Mouse (Mus musculus): ENCODE data around the gene Dhrs7c. TPM values are rescaled to one million over a fixed set of nuclear protein-coding genes. Genes with fewer than 3 reads are reported as not detected.

The Dhrs7c gene
- polyA plus RNA-seq (2016; fragmentation: Nextera tagmentation; extraction: Ambion mirVana) = 1.1 and 1.3 TPM in 2 replicates

DNA sequence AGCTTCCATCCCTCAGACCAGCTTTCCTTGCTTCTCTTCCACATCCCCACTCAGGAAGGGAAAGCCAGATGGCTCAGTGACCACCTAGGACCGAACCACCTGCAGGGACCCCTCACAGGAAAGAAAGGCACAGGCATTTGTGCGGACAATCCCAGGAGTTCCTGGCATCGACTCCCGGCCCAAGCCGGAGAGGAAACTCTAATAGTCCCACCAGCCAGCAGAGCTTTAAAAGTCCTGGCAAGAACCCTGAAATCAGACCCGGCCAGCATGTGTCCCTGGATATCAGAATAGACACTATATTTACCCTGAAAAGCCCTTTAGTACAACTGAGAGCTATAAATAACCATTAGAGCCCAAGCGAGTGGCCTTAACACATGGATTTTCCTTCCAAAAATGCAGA lies at the start of gene Dhrs7c:
Gene Dhrs7c, plus strand, starts transcription at position 257 of the 400 bp plus-strand sequence.
- WGBS = 55% methylated on average over 7 of the region's 7 CpGs
- ATAC-seq (ENCODE audit: insufficient number of reproducible peaks, low FRiP score) = no peak
- Histone ChIP-seq H3K4me2 (no peak within 1 kb of the TSS), H3K4me1 (replicated peaks) (peaks cover 23% of the 10 kb centered on the region), H3K9me3 (replicated peaks) (no peaks in the 10 kb centered on the region), H3K9ac (no peak within 1 kb of the TSS; the same call in 1 of the 2 replicates), H3K27ac (ENCODE audit: poor library complexity, severe bottlenecking) (peak within 1 kb of the TSS; percentile 31; the same call in 1 of the 2 replicates), H3K36me3 (no peaks in the 10 kb centered on the region), H3K27me3 (replicated peaks) (no peaks in the 10 kb centered on the region), H3K4me3 (no peak within 1 kb of the TSS)

DNA sequence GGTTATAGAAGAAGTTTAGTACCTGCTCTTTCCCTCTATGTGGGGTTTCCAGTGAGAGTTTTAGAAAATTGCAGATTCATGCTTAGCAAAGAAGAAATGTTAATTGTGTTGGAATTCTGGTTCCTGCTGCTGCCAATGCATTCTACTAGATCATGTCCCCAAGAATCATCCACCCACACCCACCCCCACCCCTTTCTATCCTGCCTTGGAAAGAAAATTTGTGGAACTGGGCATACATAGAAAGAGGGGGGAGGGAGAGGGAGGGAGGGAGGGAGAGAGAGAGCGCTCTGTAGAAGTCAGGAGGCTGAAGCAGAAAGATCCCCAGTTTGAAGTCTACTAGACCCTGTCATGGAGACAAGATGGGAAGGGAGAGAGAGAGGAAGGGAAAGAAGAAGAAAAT lies 41.7 kb upstream of the Dhrs7c start:
- H3K4me2 ChIP-seq = no peak overlapping the region
- H3K27ac ChIP-seq (ENCODE audit: poor library complexity, severe bottlenecking) = no peak overlapping the region
- no peak overlapping the region for H3K4me3 ChIP-seq
- H3K4me1 ChIP-seq (replicated peaks) = no peaks in the 10 kb centered on the region
- no peaks in the 10 kb centered on the region for H3K9me3 ChIP-seq (replicated peaks)
- WGBS = 88% methylated on average over 1 of the region's 1 CpGs
- ATAC-seq (ENCODE audit: insufficient number of reproducible peaks, low FRiP score) = no peak
- no peaks in the 10 kb centered on the region for H3K27me3 ChIP-seq (replicated peaks)
- H3K36me3 ChIP-seq = no peaks in the 10 kb centered on the region
- H3K9ac ChIP-seq = no peak overlapping the region

DNA sequence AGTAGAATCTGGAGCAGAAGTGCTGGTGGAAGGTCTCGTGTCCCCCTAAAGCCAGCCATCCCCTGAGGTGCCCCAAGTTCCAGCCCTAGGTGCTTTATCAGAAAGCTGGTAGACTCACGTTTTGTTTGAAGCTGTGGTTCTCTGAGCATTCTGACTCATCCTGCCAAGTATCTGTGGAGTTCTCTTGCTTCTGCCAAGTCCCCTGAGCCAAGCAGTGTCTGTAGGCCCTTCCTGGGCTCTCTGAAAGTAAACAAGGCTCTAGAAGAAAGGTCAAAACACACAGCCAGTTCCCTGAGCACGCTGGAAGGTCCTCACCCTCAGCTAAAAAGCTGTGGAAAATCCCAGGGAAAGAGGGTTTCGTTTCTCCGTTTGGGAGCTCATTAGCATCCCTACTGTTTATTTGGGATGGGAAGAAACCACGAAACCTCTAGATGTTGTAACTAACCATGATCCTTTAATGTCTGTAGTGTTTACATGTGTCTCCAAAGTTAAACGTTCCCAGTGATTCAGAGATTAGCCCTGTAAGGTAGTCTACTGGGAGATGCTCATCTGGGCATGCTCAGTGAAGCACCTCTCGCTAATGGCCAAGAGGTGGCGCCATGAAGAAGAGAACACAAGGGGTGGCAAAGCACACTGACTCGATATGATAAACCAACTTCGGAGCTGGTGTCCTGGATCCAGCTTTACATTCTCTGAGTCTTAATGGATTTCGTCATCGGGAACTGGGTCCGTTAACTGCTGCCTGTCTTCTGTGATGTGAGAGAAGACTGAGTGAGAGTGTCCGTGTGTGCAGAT lies 40.4 kb upstream of the Dhrs7c start:
- Histone ChIP-seq H3K9me3 (replicated peaks) (no peaks in the 10 kb centered on the region), H3K36me3 (no peaks in the 10 kb centered on the region)
- 63% methylated on average over 15 of the region's 15 CpGs for WGBS

DNA sequence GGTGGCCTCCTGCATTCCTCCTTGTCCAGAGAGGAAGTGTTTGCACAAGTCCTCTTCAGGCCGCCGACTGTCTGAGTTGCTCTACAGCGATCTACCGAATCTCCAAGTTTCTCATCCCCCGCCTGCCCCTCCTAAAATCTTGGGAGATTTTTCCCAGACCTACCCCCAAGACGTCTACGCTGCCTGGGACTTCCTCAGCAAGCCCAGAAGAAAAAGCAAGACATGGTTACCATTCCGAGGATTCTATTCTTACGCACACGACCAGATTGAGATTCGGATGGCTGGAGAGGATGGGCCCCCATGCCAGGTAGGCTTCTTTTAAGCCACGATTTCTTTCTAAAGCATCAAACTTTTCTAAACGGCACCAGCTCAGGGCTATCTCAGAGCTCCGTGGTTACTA lies 26.9 kb upstream of the Dhrs7c start, which contains the start of gene Glp2r:
Gene Glp2r, minus strand, starts transcription at position 101 of the 400 bp plus-strand sequence.
- no peaks in the 10 kb centered on the region for H3K36me3 ChIP-seq
- no peak within 1 kb of the TSS for H3K4me3 ChIP-seq
- H3K27me3 ChIP-seq (replicated peaks) = no peaks in the 10 kb centered on the region
- no peak within 1 kb of the TSS for H3K27ac ChIP-seq (ENCODE audit: poor library complexity, severe bottlenecking)
- no peak for ATAC-seq (ENCODE audit: insufficient number of reproducible peaks, low FRiP score)
- H3K9me3 ChIP-seq (replicated peaks) = no peaks in the 10 kb centered on the region
- 72% methylated on average over 14 of the region's 14 CpGs for WGBS
- H3K9ac ChIP-seq = no peak within 1 kb of the TSS
- H3K4me2 ChIP-seq = no peak within 1 kb of the TSS
- H3K4me1 ChIP-seq (replicated peaks) = no peaks in the 10 kb centered on the region

More for the DNA sequence above, 40.4 kb upstream of the Dhrs7c start:
- ATAC-seq (ENCODE audit: insufficient number of reproducible peaks, low FRiP score) = no peak
- Histone ChIP-seq H3K4me2 (no peak overlapping the region), H3K27me3 (replicated peaks) (no peaks in the 10 kb centered on the region), H3K9ac (no peak overlapping the region), H3K4me3 (no peak overlapping the region), H3K27ac (ENCODE audit: poor library complexity, severe bottlenecking) (no peak overlapping the region), H3K4me1 (replicated peaks) (no peaks in the 10 kb centered on the region)

DNA sequence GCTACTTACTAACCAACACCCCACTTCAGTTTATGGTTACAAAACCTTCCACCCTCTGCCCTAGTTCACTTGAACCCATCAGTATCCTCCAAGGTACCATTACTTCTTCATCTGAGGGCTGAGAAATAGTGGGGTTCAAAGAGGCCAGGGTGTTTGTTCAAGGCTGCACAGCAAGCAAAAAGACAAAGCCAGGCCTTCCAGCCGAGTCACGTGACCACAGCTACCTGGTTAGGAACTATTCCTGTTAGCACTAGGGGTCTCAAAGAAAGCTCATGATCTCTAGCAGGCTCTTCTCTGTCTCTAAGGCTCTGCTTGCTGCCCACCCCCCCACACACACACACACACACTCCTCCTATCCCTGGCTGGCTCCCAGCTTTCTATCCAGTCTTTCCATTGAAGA lies 26.3 kb upstream of the Dhrs7c start:
- Histone ChIP-seq H3K4me2 (no peak overlapping the region), H3K4me3 (no peak overlapping the region), H3K27me3 (replicated peaks) (no peaks in the 10 kb centered on the region), H3K36me3 (no peaks in the 10 kb centered on the region), H3K27ac (ENCODE audit: poor library complexity, severe bottlenecking) (no peak overlapping the region), H3K4me1 (replicated peaks) (no peaks in the 10 kb centered on the region), H3K9me3 (replicated peaks) (no peaks in the 10 kb centered on the region), H3K9ac (no peak overlapping the region)
- WGBS = 81% methylated on average over 2 of the region's 2 CpGs
- no peak for ATAC-seq (ENCODE audit: insufficient number of reproducible peaks, low FRiP score)

DNA sequence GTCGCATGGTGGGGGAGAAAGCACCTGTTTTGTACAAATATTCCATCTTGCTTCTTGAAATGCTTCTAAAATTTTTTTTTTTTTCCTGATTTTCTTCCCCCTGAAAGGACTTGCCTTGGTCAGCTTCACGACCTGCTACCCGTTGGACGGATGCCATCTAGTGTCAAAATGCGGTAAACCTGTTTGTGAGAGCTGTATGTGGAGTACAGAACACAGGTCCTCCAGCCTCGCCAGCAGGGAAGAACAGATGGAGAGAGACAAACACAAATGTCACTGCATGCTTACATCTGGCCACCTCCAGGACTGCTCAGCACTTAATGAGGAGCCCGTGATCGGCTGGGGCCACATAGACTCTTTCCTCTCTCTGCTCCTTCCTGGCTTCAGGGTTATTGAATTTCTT lies 25.4 kb upstream of the Dhrs7c start:
- ATAC-seq (ENCODE audit: insufficient number of reproducible peaks, low FRiP score) = no peak

DNA sequence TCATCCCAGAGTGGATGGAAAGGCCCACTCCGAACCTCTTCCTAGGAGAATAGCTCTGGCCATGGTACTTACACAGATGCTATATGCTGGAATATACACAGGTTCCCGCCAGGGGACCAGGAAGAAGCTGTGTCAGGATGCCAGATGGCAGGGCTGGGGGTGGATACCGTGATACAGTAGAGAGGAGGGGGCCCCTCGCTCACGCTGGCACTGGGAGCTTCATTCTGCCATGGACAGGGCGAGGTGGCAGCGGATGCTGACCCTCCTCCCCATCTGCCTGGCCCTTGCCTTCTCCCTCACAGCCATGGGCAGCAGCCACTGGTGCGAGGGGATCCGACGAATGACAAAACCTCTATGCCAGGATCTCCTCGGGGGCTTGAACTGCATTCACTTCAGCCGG lies 23.6 kb upstream of the Dhrs7c start, which contains the start of gene Gsg1l2:
Gene Gsg1l2, plus strand, starts transcription at position 230 of the 400 bp plus-strand sequence.
- Histone ChIP-seq H3K4me3 (no peak within 1 kb of the TSS), H3K36me3 (no peaks in the 10 kb centered on the region), H3K9ac (no peak within 1 kb of the TSS), H3K9me3 (replicated peaks) (no peaks in the 10 kb centered on the region), H3K4me1 (replicated peaks) (no peaks in the 10 kb centered on the region), H3K27ac (ENCODE audit: poor library complexity, severe bottlenecking) (no peak within 1 kb of the TSS), H3K4me2 (no peak within 1 kb of the TSS), H3K27me3 (replicated peaks) (no peaks in the 10 kb centered on the region)
- ATAC-seq (ENCODE audit: insufficient number of reproducible peaks, low FRiP score) = no peak
- WGBS = 76% methylated on average over 12 of the region's 12 CpGs

More for the DNA sequence above, 25.4 kb upstream of the Dhrs7c start:
- Histone ChIP-seq H3K9me3 (replicated peaks) (no peaks in the 10 kb centered on the region), H3K4me1 (replicated peaks) (no peaks in the 10 kb centered on the region), H3K4me3 (no peak overlapping the region), H3K36me3 (no peaks in the 10 kb centered on the region), H3K27ac (ENCODE audit: poor library complexity, severe bottlenecking) (no peak overlapping the region), H3K4me2 (no peak overlapping the region), H3K27me3 (replicated peaks) (no peaks in the 10 kb centered on the region), H3K9ac (no peak overlapping the region)
- 31% methylated on average over 8 of the region's 8 CpGs for WGBS

DNA sequence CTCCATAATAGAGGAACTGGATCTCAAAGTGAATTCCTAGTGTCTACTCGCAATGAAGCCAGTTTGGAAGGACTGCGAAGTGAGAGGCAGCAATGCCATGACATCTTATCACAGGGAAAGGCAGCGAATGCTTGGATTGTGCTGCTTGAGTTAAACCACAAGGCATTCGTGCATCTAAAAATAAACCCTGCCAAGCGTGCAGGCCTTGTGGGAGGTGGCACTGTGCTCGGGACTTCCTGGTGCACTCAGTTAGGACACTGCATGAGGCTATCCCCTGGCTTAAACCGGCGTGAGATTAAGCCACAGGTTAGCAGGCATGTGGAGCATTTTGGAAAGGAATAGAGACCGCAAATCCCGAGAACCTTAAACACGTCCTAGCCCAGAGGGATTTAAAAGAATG lies 7.8 kb upstream of the Dhrs7c start:
- Histone ChIP-seq H3K4me1 (replicated peaks) (peaks cover 15% of the 10 kb centered on the region), H3K36me3 (no peaks in the 10 kb centered on the region), H3K27me3 (replicated peaks) (no peaks in the 10 kb centered on the region), H3K9ac (no peak overlapping the region), H3K9me3 (replicated peaks) (no peaks in the 10 kb centered on the region), H3K4me3 (no peak overlapping the region), H3K27ac (ENCODE audit: poor library complexity, severe bottlenecking) (peak overlapping the region; percentile 66), H3K4me2 (no peak overlapping the region)
- 36% methylated on average over 11 of the region's 11 CpGs for WGBS
- no peak for ATAC-seq (ENCODE audit: insufficient number of reproducible peaks, low FRiP score)

DNA sequence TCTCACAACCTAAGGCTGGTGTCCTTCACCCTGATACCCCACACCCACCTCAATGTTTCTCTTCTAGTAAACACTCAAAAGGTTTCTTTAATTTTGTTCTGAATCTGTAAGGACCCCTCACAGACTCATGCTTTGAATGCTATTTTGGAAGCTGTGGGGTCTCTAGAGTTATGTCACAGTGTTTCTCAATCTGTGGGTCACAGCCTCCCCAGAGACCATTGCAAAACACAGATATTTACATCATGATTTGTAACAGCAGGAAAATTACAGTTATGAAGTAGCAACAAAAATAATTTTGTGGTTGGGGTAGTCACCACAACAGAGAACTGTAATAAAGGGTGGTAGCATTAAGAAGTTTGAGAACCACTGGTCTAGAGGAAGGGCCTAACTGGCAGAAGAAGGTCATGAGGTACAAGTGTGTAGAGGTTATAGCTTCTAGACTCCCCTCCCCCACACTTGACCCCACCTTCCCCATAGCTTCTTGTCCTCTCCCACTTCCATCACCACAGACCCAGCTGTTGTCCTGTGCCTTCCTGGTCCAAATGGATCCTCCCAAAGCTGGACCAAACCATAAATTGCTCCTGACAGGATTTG lies 2.2 kb downstream of the Dhrs7c start:
- Histone ChIP-seq H3K9me3 (replicated peaks) (no peaks in the 10 kb centered on the region), H3K27ac (ENCODE audit: poor library complexity, severe bottlenecking) (no peak overlapping the region), H3K9ac (no peak overlapping the region), H3K27me3 (replicated peaks) (no peaks in the 10 kb centered on the region), H3K36me3 (no peaks in the 10 kb centered on the region), H3K4me2 (no peak overlapping the region), H3K4me3 (no peak overlapping the region), H3K4me1 (replicated peaks) (peaks cover 28% of the 10 kb centered on the region)
- ATAC-seq (ENCODE audit: insufficient number of reproducible peaks, low FRiP score) = no peak

DNA sequence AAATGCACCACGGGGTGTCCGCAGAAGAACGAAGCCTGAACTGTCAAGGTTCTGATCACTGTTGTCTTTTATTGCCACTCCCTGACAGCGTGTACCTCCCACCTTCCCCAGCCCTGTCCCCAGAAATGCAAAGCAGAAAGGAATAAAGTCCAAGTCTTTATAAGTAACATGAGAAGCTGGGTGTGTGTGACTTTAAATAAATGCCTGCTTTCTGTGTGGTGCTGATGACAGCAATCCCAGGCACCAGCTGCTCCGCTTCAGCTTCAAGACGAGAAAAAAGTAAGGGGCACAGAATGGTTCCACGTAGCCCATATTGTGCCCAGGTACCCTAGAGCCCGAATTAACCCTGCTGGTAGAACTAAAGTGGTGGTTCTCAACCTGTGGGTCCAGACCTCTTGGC lies 3.2 kb downstream of the Dhrs7c start:
- Histone ChIP-seq H3K27me3 (replicated peaks) (no peaks in the 10 kb centered on the region), H3K4me1 (replicated peaks) (peaks cover 26% of the 10 kb centered on the region), H3K4me2 (no peak overlapping the region), H3K36me3 (no peaks in the 10 kb centered on the region), H3K9me3 (replicated peaks) (no peaks in the 10 kb centered on the region), H3K9ac (no peak overlapping the region), H3K4me3 (no peak overlapping the region), H3K27ac (ENCODE audit: poor library complexity, severe bottlenecking) (no peak overlapping the region)
- WGBS = 64% methylated on average over 8 of the region's 8 CpGs
- no peak for ATAC-seq (ENCODE audit: insufficient number of reproducible peaks, low FRiP score)

DNA sequence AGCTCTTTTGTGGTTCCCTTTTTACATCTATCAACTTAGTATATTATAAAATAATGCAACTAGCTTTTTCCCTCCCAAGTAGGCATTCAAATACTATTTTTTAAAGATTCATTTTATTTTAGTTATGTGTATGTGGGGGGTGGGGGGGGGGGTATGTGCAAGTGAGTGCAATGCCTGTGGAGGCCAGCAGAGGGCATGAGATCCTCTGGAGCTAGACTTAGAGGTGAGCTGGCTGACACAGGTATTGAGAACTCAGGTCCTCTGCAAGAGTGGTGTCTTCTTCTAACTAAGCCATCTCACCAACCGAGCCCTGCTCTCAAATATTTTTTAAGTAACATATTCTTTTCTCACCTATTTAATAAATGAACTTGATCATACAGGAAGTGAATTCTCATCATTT lies 7.6 kb downstream of the Dhrs7c start:
- peaks cover 22% of the 10 kb centered on the region for H3K4me1 ChIP-seq (replicated peaks)
- no peaks in the 10 kb centered on the region for H3K27me3 ChIP-seq (replicated peaks)
- no peaks in the 10 kb centered on the region for H3K9me3 ChIP-seq (replicated peaks)
- no peak overlapping the region for H3K4me3 ChIP-seq
- H3K4me2 ChIP-seq = no peak overlapping the region
- H3K36me3 ChIP-seq = no peaks in the 10 kb centered on the region
- 82% methylated on average over 1 of the region's 1 CpGs for WGBS
- no peak for ATAC-seq (ENCODE audit: insufficient number of reproducible peaks, low FRiP score)
- no peak overlapping the region for H3K9ac ChIP-seq
- no peak overlapping the region for H3K27ac ChIP-seq (ENCODE audit: poor library complexity, severe bottlenecking)
